In the genomic region with DNA sequence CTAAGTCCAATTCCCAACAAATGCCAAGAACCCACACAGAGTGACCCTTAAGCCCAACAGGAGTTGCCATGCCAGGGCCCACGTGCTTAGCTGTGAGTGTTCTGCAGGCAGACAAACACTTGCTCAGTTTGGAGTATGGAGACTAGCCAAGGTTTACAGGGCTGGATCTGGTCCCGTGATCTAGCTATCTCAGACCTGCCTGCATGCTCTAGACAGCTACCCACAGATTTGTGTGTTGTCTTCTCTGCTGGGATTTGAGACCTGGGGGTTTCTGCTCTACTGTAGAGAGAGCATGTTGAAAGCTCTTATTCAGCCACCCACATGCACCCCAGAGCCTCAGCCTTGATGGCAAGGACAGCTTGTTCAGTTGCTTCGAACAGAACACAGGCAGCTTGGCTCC, we compare ENCODE assay signal across 9 mouse cellular contexts. TPM values are rescaled to one million over a fixed set of nuclear protein-coding genes. Genes with fewer than 3 reads are reported as not detected.
DNase-seq lines count a peak whose midpoint lies in the region; ATAC-seq lines count a peak whose summit lies in the region.
"Had no signal": no experiment of that assay in that cellular context is flagged by ENCODE, and none has a peak within 500 bp of the region (broad histone marks: within the 10 kb centered on the region; RNA-seq: fewer than 3 reads in every experiment).

No protein-coding gene starts in this region.

- no peak overlapping the region for H3K4me2 ChIP-seq in kidney, embryonic 16.5 days (replicated peaks; ENCODE audit: low read depth, low read length)

- no peaks in the 10 kb centered on the region for H3K36me3 ChIP-seq in kidney, embryonic 16.5 days (ENCODE audit: insufficient read depth, low read length)

- 77% methylated on average over 3 of the region's 3 CpGs for WGBS in kidney, embryonic 16.5 days

- DNase-seq in kidney, adult 11 months: peak; percentile 65
- peak; percentile 66 to 68 for DNase-seq in adrenal gland, postnatal 36 days
- DNase-seq in heart, adult 8-10 months (ENCODE audit: low spot score): peak; percentile 74
- peak; percentile 82 to 86 for DNase-seq in lung, adult 18-20 months
- DNase-seq in embryo, embryonic 10.5 days (ENCODE audit: low spot score): no peak
- DNase-seq in natural killer cell, adult 2 months (ENCODE audit: low spot score in 2 of 2): no peak
- DNase-seq: gastrocnemius, postnatal 10 days had no signal

- no peak overlapping the region for H3K4me3 ChIP-seq in kidney, embryonic 16.5 days (ENCODE audit: low read length)
- H3K4me3 ChIP-seq: megakaryocyte, embryonic 14.5 days had no signal

- no peak for ATAC-seq in kidney, embryonic 16.5 days (ENCODE audit: low FRiP score, low TSS enrichment)

- H3K9ac ChIP-seq in kidney, embryonic 16.5 days (replicated peaks; ENCODE audit: low read length): no peak overlapping the region

- H3K27me3 ChIP-seq in kidney, embryonic 16.5 days (ENCODE audit: insufficient read depth, low read length): no peaks in the 10 kb centered on the region

- H3K4me1 ChIP-seq in kidney, embryonic 16.5 days (ENCODE audit: insufficient read depth, low read length): 0 out of 2 replicates have a peak, but pooled peaks cover 3% of the 10 kb centered on the region

- H3K9me3 ChIP-seq in kidney, embryonic 16.5 days (ENCODE audit: low read length): no peaks in the 10 kb centered on the region
- H3K9me3 ChIP-seq: megakaryocyte, embryonic 14.5 days had no signal

- H3K27ac ChIP-seq in kidney, embryonic 16.5 days (ENCODE audit: low read length): no peak overlapping the region

RNA-seq across cellular contexts. Expression of a gene that starts 45.3 kb away (rescaled TPM):
- polyA plus RNA-seq in kidney, embryonic 16.5 days (2015; fragmentation: Nextera tagmentation; extraction: Ambion mirVana): 39.8 and 40.1 TPM in 2 replicates
- total RNA-seq in adrenal gland, postnatal 36 days (2021): 100 to 1,000 TPM; 199 to 285 TPM
- total RNA-seq in heart, adult 8-10 months (2022): 100 to 1,000 TPM; 134 to 157 (median 146) TPM

Comparison
In these comparisons a context has a peak if more than half of its experiments do, and no peak if none do; other contexts are left out.
1. DNase-seq: peak in kidney, adult 11 months (single experiment), adrenal gland, postnatal 36 days (2 of 2), heart, adult 8-10 months (single experiment) and lung, adult 18-20 months (2 of 2); none in embryo, embryonic 10.5 days (single experiment) and natural killer cell, adult 2 months (0 of 2).